Mouse (Mus musculus) forebrain, embryonic 13.5 days (tissue): ENCODE measurements around the gene Immp2l. TPM values are rescaled to one million over a fixed set of nuclear protein-coding genes. Genes with fewer than 3 reads are reported as not detected.
A peak's percentile ranks its signal among the peaks of the same experiment; 100 is the strongest.

Experiments
- ATAC-seq: fragments of 200-750 bp; cut with Nextera tagmentation; 2 replicates; pipeline ENCODE4 v1.8.0; 2017
- H3K27ac ChIP-seq: fragments of 300-500 bp; sonication (generic); 2 replicates; pipeline ENCODE4 v1.5.1; 2015; ENCODE audit warnings: inconsistent platforms, mild to moderate bottlenecking, moderate library complexity
- H3K27me3 ChIP-seq: fragments of 300-500 bp; sonication (generic); 2 replicates; pipeline ENCODE4 v1.6.1; 2015; ENCODE audit warnings: mild to moderate bottlenecking, inconsistent platforms
- H3K36me3 ChIP-seq: fragments of 300-500 bp; sonication (generic); 2 replicates; pipeline ENCODE4 v1.6.1; 2015; ENCODE audit warnings: mild to moderate bottlenecking, inconsistent platforms; ENCODE audit not compliant: poor library complexity, severe bottlenecking
- H3K4me1 ChIP-seq: fragments of 300-500 bp; sonication (generic); 2 replicates; pipeline ENCODE4 v1.6.1; 2015; ENCODE audit warnings: inconsistent platforms
- H3K4me2 ChIP-seq: fragments of 300-500 bp; sonication (generic); 2 replicates; pipeline ENCODE4 v1.6.1; 2015; ENCODE audit warnings: inconsistent platforms, mild to moderate bottlenecking, moderate library complexity
- H3K4me3 ChIP-seq: fragments of 300-500 bp; sonication (generic); 2 replicates; pipeline ENCODE4 v1.5.1; 2015; ENCODE audit warnings: mild to moderate bottlenecking, inconsistent platforms
- H3K9ac ChIP-seq: fragments of 300-500 bp; sonication (generic); 2 replicates; pipeline ENCODE4 v1.6.1; 2015; ENCODE audit warnings: mild to moderate bottlenecking, inconsistent platforms
- H3K9me3 ChIP-seq: fragments of 300-500 bp; sonication (generic); replicated peaks from 2 replicates; pipeline ENCODE4 v1.6.1; 2016; ENCODE audit warnings: inconsistent platforms
- WGBS: fragments of 180-500 bp; shearing (Covaris S2); methylation state at CpG from one replicate; pipeline ENCODE4 v1.1.7; 2015; 5-methylcytosine and 5-hydroxymethylcytosine counted together
- polyA plus RNA-seq: library from polyadenylated mRNA; unstranded; fragments of >200 nt; fragmentation: Nextera tagmentation; extraction: Ambion mirVana; gene quantifications from 2 replicates; pipeline ENCODE4 v1.2.1, GENCODE M21; 2015

Immp2l gene
- polyA plus RNA-seq, 1 experiment from 2014 or later, result 5.3 TPM

DNA sequence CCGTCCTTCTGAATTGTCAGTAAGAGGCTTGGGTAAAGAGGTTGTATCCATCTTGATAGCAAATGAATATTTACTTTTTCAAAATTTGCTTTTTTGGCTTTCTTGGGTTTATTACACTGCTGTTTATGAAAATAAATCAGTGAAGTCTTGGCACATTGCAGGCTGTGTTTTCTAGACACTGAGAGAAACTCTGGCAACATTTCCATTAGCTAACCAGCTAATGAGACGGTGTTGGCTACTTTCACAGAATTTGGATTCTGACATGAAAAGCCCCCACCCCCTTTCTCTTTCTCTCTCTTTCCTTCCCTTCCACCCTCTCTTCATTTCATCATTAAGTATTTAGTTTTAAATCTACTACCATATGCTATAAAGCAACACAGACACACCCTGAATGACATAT is 496.4 kb downstream of the Immp2l start:
- no peaks in the 10 kb centered on the region for H3K9me3 ChIP-seq
- H3K4me3 ChIP-seq, result no peak overlapping the region
- no peak overlapping the region for H3K27ac ChIP-seq
- 66% methylated on average over 2 of the region's 2 CpGs for WGBS
- H3K4me1 ChIP-seq, result no peaks in the 10 kb centered on the region
- ATAC-seq, result no peak; the same call in 1 of the 2 replicates
- H3K36me3 ChIP-seq, result no peaks in the 10 kb centered on the region
- H3K4me2 ChIP-seq, result no peak overlapping the region
- no peaks in the 10 kb centered on the region for H3K27me3 ChIP-seq
- H3K9ac ChIP-seq, result no peak overlapping the region

- no peaks in the 10 kb centered on the region for H3K27me3 ChIP-seq
- no peak overlapping the region for H3K9ac ChIP-seq
- H3K4me1 ChIP-seq, result 0 out of 2 replicates have a peak, but pooled peaks cover under 1% of the 10 kb centered on the region
- no peak for ATAC-seq
- no peaks in the 10 kb centered on the region for H3K36me3 ChIP-seq
- no peak overlapping the region for H3K27ac ChIP-seq
- H3K9me3 ChIP-seq, result no peaks in the 10 kb centered on the region
- WGBS, result 94% methylated on average over 2 of the region's 2 CpGs
- no peak overlapping the region for H3K4me3 ChIP-seq
- H3K4me2 ChIP-seq, result no peak overlapping the region
These were observed 497.8 kb downstream of the Immp2l start for GRCm38 (mm10) chr12:41521671-41522070.

- Histone ChIP-seq H3K9me3 (no peaks in the 10 kb centered on the region), H3K27ac (no peak overlapping the region), H3K4me1 (0 out of 2 replicates have a peak, but pooled peaks cover 6% of the 10 kb centered on the region), H3K9ac (no peak overlapping the region), H3K27me3 (no peaks in the 10 kb centered on the region), H3K4me2 (no peak overlapping the region), H3K36me3 (no peaks in the 10 kb centered on the region), H3K4me3 (no peak overlapping the region)
- no peak for ATAC-seq
- 18% methylated on average over 2 of the region's 2 CpGs for WGBS
These were observed 502.8 kb downstream of the Immp2l start for GRCm38 (mm10) chr12:41526688-41527087.

GRCm38 (mm10) chr12:41528410-41528809 is 504.5 kb downstream of the Immp2l start:
- H3K27me3 ChIP-seq, result no peaks in the 10 kb centered on the region
- 82% methylated on average over 4 of the region's 4 CpGs for WGBS
- H3K9me3 ChIP-seq, result no peaks in the 10 kb centered on the region
- no peak overlapping the region for H3K9ac ChIP-seq
- H3K27ac ChIP-seq, result no peak overlapping the region
- 0 out of 2 replicates have a peak, but pooled peaks cover 6% of the 10 kb centered on the region for H3K4me1 ChIP-seq
- no peaks in the 10 kb centered on the region for H3K36me3 ChIP-seq
- no peak for ATAC-seq
- H3K4me3 ChIP-seq, result no peak overlapping the region
- H3K4me2 ChIP-seq, result no peak overlapping the region

GRCm38 (mm10) chr12:41539989-41540388 is 516.1 kb downstream of the Immp2l start:
- no peaks in the 10 kb centered on the region for H3K27me3 ChIP-seq

DNA sequence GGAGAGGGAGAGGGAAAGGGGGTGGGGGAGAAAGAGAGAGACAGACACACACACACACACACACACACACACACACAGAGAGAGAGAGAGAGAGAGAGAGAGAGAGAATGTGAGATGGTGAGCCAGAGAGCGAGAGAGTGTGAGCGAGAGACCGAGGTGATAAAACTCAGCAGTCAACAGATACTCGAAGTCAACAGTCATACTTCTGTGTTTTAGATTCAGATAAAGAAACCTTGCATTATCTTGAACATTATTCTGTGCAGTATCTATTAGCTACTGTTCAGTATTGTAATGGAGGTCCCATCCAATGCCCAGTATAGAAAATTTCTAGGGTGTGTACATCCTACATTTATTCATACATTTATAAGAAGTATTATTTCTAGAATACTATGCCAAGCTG is 527.7 kb downstream of the Immp2l start:
- no peaks in the 10 kb centered on the region for H3K27me3 ChIP-seq
- H3K4me3 ChIP-seq, result no peak overlapping the region
- no peaks in the 10 kb centered on the region for H3K9me3 ChIP-seq
- H3K4me2 ChIP-seq, result no peak overlapping the region
- H3K4me1 ChIP-seq, result no peaks in the 10 kb centered on the region
- no peak for ATAC-seq
- H3K27ac ChIP-seq, result no peak overlapping the region
- no peak overlapping the region for H3K9ac ChIP-seq
- 95% methylated on average over 4 of the region's 4 CpGs for WGBS
- no peaks in the 10 kb centered on the region for H3K36me3 ChIP-seq

More at GRCm38 (mm10) chr12:41539989-41540388, 516.1 kb downstream of the Immp2l start:
- H3K27ac ChIP-seq, result no peak overlapping the region
- H3K4me1 ChIP-seq, result no peaks in the 10 kb centered on the region
- no peaks in the 10 kb centered on the region for H3K36me3 ChIP-seq
- no peak for ATAC-seq
- no peak overlapping the region for H3K9ac ChIP-seq
- no peak overlapping the region for H3K4me2 ChIP-seq
- H3K4me3 ChIP-seq, result no peak overlapping the region
- H3K9me3 ChIP-seq, result no peaks in the 10 kb centered on the region
- 92% methylated on average over 5 of the region's 5 CpGs for WGBS

DNA sequence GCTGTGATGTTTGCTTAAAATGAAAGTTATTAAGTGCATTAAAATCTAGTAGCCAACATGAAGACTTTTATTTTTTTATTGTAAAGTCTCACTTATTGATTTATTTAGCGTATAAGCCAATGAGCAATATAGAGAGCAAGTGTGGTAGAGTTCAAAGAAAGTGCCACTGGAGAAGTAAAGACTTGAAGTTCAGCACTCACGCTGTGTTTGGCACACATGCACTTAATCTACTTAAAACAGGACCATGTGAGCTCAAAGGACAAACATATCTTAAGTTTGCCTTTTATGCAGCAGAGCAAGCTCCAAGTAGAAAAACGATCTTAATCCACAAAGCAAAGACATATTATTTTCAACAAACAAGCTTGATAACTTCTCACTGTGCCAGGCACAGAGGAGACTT is 533.9 kb downstream of the Immp2l start:
- no peaks in the 10 kb centered on the region for H3K9me3 ChIP-seq
- peaks cover 19% of the 10 kb centered on the region for H3K4me1 ChIP-seq
- 53% methylated on average over 3 of the region's 3 CpGs for WGBS
- H3K27me3 ChIP-seq, result no peaks in the 10 kb centered on the region
- H3K27ac ChIP-seq, result no peak overlapping the region
- ATAC-seq, result no peak
- no peak overlapping the region for H3K4me2 ChIP-seq
- no peak overlapping the region for H3K9ac ChIP-seq
- no peaks in the 10 kb centered on the region for H3K36me3 ChIP-seq
- no peak overlapping the region for H3K4me3 ChIP-seq

DNA sequence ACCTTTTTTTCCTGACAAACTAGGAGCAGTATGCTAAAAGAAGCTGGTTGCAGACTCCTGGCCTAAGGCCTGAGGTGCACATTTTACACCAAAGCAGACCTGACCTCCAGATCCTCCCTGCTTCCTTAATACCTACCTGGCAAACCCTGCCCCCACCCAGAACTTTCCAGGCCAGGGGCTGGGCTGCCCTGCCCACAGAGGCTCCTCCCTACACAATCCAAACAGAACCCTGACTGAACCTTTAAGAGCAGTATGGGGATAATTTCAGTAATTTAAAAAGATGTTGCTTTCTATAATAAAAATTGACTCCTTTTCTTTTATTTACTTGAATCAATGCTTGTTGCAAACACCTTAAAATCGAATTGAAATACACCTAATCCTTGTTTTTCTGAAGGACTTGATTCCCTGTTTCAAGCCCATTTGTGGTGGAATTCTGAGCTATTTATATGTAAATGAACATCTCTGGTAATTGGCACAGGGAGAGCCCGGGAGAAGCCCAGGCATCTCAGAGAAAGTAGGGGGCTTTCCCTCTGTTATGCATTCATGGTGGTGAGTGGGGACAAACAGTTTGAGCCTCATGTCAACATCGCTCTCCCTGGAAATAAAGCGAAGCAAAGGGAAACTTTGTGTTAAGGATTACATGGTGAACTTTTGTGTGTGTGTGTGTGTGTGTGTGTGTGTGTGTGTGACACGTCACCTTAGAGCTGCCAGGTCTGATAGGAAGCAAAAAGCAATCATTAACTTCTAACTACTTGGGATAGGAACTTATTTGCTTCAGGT is 535.3 kb downstream of the Immp2l start:
- no peaks in the 10 kb centered on the region for H3K9me3 ChIP-seq
- no peak overlapping the region for H3K4me3 ChIP-seq
- H3K4me1 ChIP-seq, result peaks cover 19% of the 10 kb centered on the region
- H3K4me2 ChIP-seq, result no peak overlapping the region
- no peak overlapping the region for H3K9ac ChIP-seq
- no peaks in the 10 kb centered on the region for H3K27me3 ChIP-seq
- ATAC-seq, result peak; percentile 88
- H3K27ac ChIP-seq, result no peak overlapping the region
- H3K36me3 ChIP-seq, result no peaks in the 10 kb centered on the region
- WGBS, result 6% methylated on average over 5 of the region's 5 CpGs

- WGBS, result 20% methylated on average over 18 of the region's 18 CpGs
- Histone ChIP-seq H3K9ac (no peak overlapping the region; the same call in 1 of the 2 replicates), H3K36me3 (no peaks in the 10 kb centered on the region), H3K9me3 (no peaks in the 10 kb centered on the region), H3K27ac (no peak overlapping the region), H3K4me2 (peak overlapping the region; percentile 31), H3K27me3 (no peaks in the 10 kb centered on the region), H3K4me1 (peaks cover 9% of the 10 kb centered on the region), H3K4me3 (no peak overlapping the region)
- peak; percentile 88 for ATAC-seq
These were observed 541.9 kb downstream of the Immp2l start for GRCm38 (mm10) chr12:41565540-41566432.

- Histone ChIP-seq H3K9ac (no peak overlapping the region), H3K4me2 (peak overlapping the region; percentile 31; the same call in 1 of the 2 replicates), H3K4me1 (peaks cover 9% of the 10 kb centered on the region), H3K4me3 (no peak overlapping the region), H3K9me3 (no peaks in the 10 kb centered on the region), H3K27ac (no peak overlapping the region), H3K36me3 (no peaks in the 10 kb centered on the region), H3K27me3 (no peaks in the 10 kb centered on the region)
- ATAC-seq, result peak; percentile 61
- WGBS, result 34% methylated on average over 1 of the region's 1 CpGs
These were observed 542.5 kb downstream of the Immp2l start for GRCm38 (mm10) chr12:41566433-41566794.

GRCm38 (mm10) chr12:41573754-41574153 is 549.9 kb downstream of the Immp2l start:
- H3K27me3 ChIP-seq, result no peaks in the 10 kb centered on the region
- H3K4me3 ChIP-seq, result no peak overlapping the region
- ATAC-seq, result no peak
- no peaks in the 10 kb centered on the region for H3K9me3 ChIP-seq
- 52% methylated on average over 3 of the region's 3 CpGs for WGBS
- no peak overlapping the region for H3K9ac ChIP-seq
- H3K4me1 ChIP-seq, result no peaks in the 10 kb centered on the region
- H3K36me3 ChIP-seq, result no peaks in the 10 kb centered on the region
- H3K27ac ChIP-seq, result no peak overlapping the region
- no peak overlapping the region for H3K4me2 ChIP-seq

DNA sequence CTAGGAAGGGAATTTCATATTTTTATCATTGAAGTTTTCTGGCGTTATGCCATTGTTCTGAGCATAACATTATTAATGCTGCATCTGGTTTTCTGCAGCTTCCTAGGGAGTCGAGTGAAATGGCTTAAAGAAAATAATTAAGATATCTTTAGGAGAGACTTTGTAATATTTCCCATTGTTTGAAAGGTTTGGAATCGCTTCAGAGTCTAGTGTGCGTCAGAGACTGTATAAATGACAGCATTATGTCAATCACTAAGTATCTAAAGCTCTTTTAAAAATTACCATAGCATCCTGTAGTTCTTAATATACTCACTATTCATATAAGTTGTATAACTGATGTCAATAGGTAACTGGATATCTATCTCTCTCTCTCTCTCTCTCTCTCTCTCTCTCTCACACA is 551.3 kb downstream of the Immp2l start:
- Histone ChIP-seq H3K4me3 (no peak overlapping the region), H3K4me2 (no peak overlapping the region), H3K27me3 (no peaks in the 10 kb centered on the region), H3K9me3 (no peaks in the 10 kb centered on the region), H3K27ac (no peak overlapping the region), H3K4me1 (no peaks in the 10 kb centered on the region), H3K9ac (no peak overlapping the region), H3K36me3 (no peaks in the 10 kb centered on the region)
- 73% methylated on average over 4 of the region's 4 CpGs for WGBS
- ATAC-seq, result no peak
